Comparison of ENCODE assay signal across 13 mouse cellular contexts in genomic region chr6:70468623-70469479, GRCm38 (mm10).
A peak's percentile ranks its signal among the peaks of the same experiment; 100 is the strongest.
DNase-seq lines count a peak whose midpoint lies in the region; ATAC-seq and TF ChIP-seq lines count a peak whose summit lies in the region.
"Had no signal": no experiment of that assay in that cellular context is flagged by ENCODE, and none has a peak within 500 bp of the region (broad histone marks: within the 10 kb centered on the region; RNA-seq: fewer than 3 reads in every experiment).

No protein-coding gene starts in this region.

- H3K9me3 ChIP-seq in ES-Bruce4 (replicated peaks; ENCODE audit: control insufficient read depth, insufficient read depth, low read length, poor library complexity, severe bottlenecking): no peaks in the 10 kb centered on the region
- no peaks in the 10 kb centered on the region for H3K9me3 ChIP-seq in forebrain, embryonic 13.5 days (replicated peaks)
- no peaks in the 10 kb centered on the region for H3K9me3 ChIP-seq in liver, embryonic 12.5 days (replicated peaks)
- H3K9me3 ChIP-seq: limb, embryonic 15.5 days; neural tube, embryonic 12.5 days had no signal

- 58% methylated on average over 1 of the region's 1 CpGs for WGBS in kidney, adult 2 months
- WGBS in forebrain, embryonic 13.5 days: 68% methylated on average over 1 of the region's 1 CpGs
- 53% methylated on average over 1 of the region's 1 CpGs for WGBS in liver, embryonic 12.5 days (ENCODE audit: insufficient replicate concordance)

- H3K4me1 ChIP-seq in kidney, adult 2 months (ENCODE audit: control insufficient read depth, insufficient read depth, low read length): no peaks in the 10 kb centered on the region
- no peaks in the 10 kb centered on the region for H3K4me1 ChIP-seq in ES-Bruce4 (ENCODE audit: control insufficient read depth, insufficient read depth, low read length)
- H3K4me1 ChIP-seq in forebrain, embryonic 13.5 days: peaks cover 5% of the 10 kb centered on the region; the same call in 1 of the 2 replicates
- H3K4me1 ChIP-seq in liver, embryonic 12.5 days: no peaks in the 10 kb centered on the region
- H3K4me1 ChIP-seq: limb, embryonic 15.5 days; neural tube, embryonic 12.5 days had no signal

- no peak for TF ChIP-seq POLR2A in kidney, adult 2 months (IDR thresholded peaks at IDR 0.05; ENCODE audit: low read depth, low read length)
- TF ChIP-seq POLR2A in ES-Bruce4 (IDR thresholded peaks at IDR 0.05; ENCODE audit: insufficient read depth, low read length): no peak

- TF ChIP-seq CTCF in kidney, adult 2 months (conservative IDR thresholded peaks at IDR 0.05; ENCODE audit: insufficient read depth, insufficient read length, low read depth, low read length): 0 out of 2 replicates have a peak, but pooled peaks have one; percentile 18
- peak; percentile 1 for TF ChIP-seq CTCF in ES-Bruce4 (IDR thresholded peaks at IDR 0.05; ENCODE audit: low read depth, low read length)

- no peak overlapping the region for H3K4me3 ChIP-seq in kidney, adult 2 months (ENCODE audit: insufficient read depth, low read depth, low read length)
- no peak overlapping the region for H3K4me3 ChIP-seq in ES-Bruce4 (ENCODE audit: low read depth, low read length)
- H3K4me3 ChIP-seq in forebrain, embryonic 13.5 days: no peak overlapping the region
- H3K4me3 ChIP-seq in liver, embryonic 12.5 days: no peak overlapping the region
- H3K4me3 ChIP-seq: limb, embryonic 15.5 days; neural tube, embryonic 12.5 days had no signal

- peak; percentile 77 for ATAC-seq in forebrain, embryonic 13.5 days
- no peak for ATAC-seq in liver, embryonic 12.5 days
- no peak for ATAC-seq in erythroid progenitor cell, adult 5-6 weeks (replicated peaks; ENCODE audit: low FRiP score, poor library complexity, severe bottlenecking)

- no peak for TF ChIP-seq EP300 in ES-Bruce4 (IDR thresholded peaks at IDR 0.05; ENCODE audit: insufficient read depth, low read depth, low read length)

- H3K27me3 ChIP-seq in kidney, adult 2 months (replicated peaks; ENCODE audit: control insufficient read depth, insufficient read depth, low read length): no peaks in the 10 kb centered on the region
- H3K27me3 ChIP-seq in ES-Bruce4 (ENCODE audit: control insufficient read depth, insufficient read depth, low read length, poor library complexity, severe bottlenecking): no peaks in the 10 kb centered on the region
- H3K27me3 ChIP-seq in forebrain, embryonic 13.5 days: no peaks in the 10 kb centered on the region
- no peaks in the 10 kb centered on the region for H3K27me3 ChIP-seq in liver, embryonic 12.5 days (replicated peaks)
- H3K27me3 ChIP-seq: limb, embryonic 15.5 days; neural tube, embryonic 12.5 days had no signal

- no peak overlapping the region for H3K27ac ChIP-seq in kidney, adult 2 months (ENCODE audit: insufficient read depth, low read depth, low read length)
- H3K27ac ChIP-seq in ES-Bruce4 (ENCODE audit: insufficient read depth, low read length): no peak overlapping the region
- no peak overlapping the region for H3K27ac ChIP-seq in forebrain, embryonic 13.5 days
- H3K27ac ChIP-seq in liver, embryonic 12.5 days: no peak overlapping the region
- H3K27ac ChIP-seq: limb, embryonic 15.5 days; macrophage; neural tube, embryonic 12.5 days had no signal

- no peaks in the 10 kb centered on the region for H3K36me3 ChIP-seq in kidney, adult 2 months (ENCODE audit: control insufficient read depth, insufficient read depth, low read length)
- H3K36me3 ChIP-seq in ES-Bruce4 (ENCODE audit: control insufficient read depth, insufficient read depth, low read length, poor library complexity, severe bottlenecking): no peaks in the 10 kb centered on the region
- no peaks in the 10 kb centered on the region for H3K36me3 ChIP-seq in forebrain, embryonic 13.5 days (ENCODE audit: poor library complexity, severe bottlenecking)
- no peaks in the 10 kb centered on the region for H3K36me3 ChIP-seq in liver, embryonic 12.5 days
- H3K36me3 ChIP-seq: limb, embryonic 15.5 days; neural tube, embryonic 12.5 days had no signal

- no peak overlapping the region for H3K9ac ChIP-seq in ES-Bruce4 (ENCODE audit: low read depth, poor library complexity, severe bottlenecking)
- no peak overlapping the region for H3K9ac ChIP-seq in forebrain, embryonic 13.5 days
- H3K9ac ChIP-seq in liver, embryonic 12.5 days: no peak overlapping the region
- H3K9ac ChIP-seq: limb, embryonic 15.5 days; neural tube, embryonic 12.5 days had no signal

- no peak overlapping the region for H3K4me2 ChIP-seq in forebrain, embryonic 13.5 days
- H3K4me2 ChIP-seq in liver, embryonic 12.5 days: no peak overlapping the region
- H3K4me2 ChIP-seq: limb, embryonic 15.5 days; neural tube, embryonic 12.5 days had no signal

- peak; percentile 1 for DNase-seq in kidney, adult 2 months
- DNase-seq in kidney, postnatal 14 days: no peak
- DNase-seq in 416B (ENCODE audit: low read depth): peak; percentile 10
- no peak for DNase-seq in urinary bladder, adult 18-20 months (ENCODE audit: low spot score in 2 of 2)
- DNase-seq: cerebellum, postnatal 36 days; heart, adult 18-20 months had no signal

Comparison
In these comparisons a context has a peak if more than half of its experiments do, and no peak if none do; other contexts are left out.
1. DNase-seq: peak in kidney, adult 2 months (single experiment) and 416B (single experiment); none in kidney, postnatal 14 days (single experiment) and urinary bladder, adult 18-20 months (0 of 2).